Mouse (Mus musculus) hindbrain, embryonic 16.5 days (tissue): ENCODE results near the gene Fli1. TPM values are rescaled to one million over a fixed set of nuclear protein-coding genes. Genes with fewer than 3 reads are reported as not detected.

ENCODE experiments used
- ATAC-seq: fragments of 200-750 bp; cut with Nextera tagmentation; 2 replicates; pipeline ENCODE4 v1.8.0; 2017; ENCODE audit warnings: moderate TSS enrichment, moderate library complexity
- H3K27ac ChIP-seq: fragments of 300-500 bp; sonication (generic); 2 replicates; pipeline ENCODE4 v1.5.1; 2014; ENCODE audit warnings: low read depth, mild to moderate bottlenecking, control low read depth, low read length, moderate library complexity
- H3K27me3 ChIP-seq: fragments of 300-500 bp; sonication (generic); replicated peaks from 2 replicates; pipeline ENCODE4 v1.6.1; 2014; ENCODE audit warnings: low read length; ENCODE audit not compliant: control insufficient read depth, insufficient read depth
- H3K36me3 ChIP-seq: fragments of 300-500 bp; sonication (generic); 2 replicates; pipeline ENCODE4 v1.6.1; 2014; ENCODE audit warnings: mild to moderate bottlenecking, low read length, moderate library complexity, mixed read lengths; ENCODE audit not compliant: control insufficient read depth, insufficient read depth
- H3K4me1 ChIP-seq: fragments of 300-500 bp; sonication (generic); 2 replicates; pipeline ENCODE4 v1.6.1; 2014; ENCODE audit warnings: low read depth, low read length; ENCODE audit not compliant: control insufficient read depth, insufficient read depth
- H3K4me2 ChIP-seq: fragments of 300-500 bp; sonication (generic); 2 replicates; pipeline ENCODE4 v1.6.1; 2014; ENCODE audit warnings: mild to moderate bottlenecking, low read length, control low read depth, moderate library complexity
- H3K4me3 ChIP-seq: fragments of 300-500 bp; sonication (generic); 2 replicates; pipeline ENCODE4 v1.5.1; 2014; ENCODE audit warnings: mild to moderate bottlenecking, low read length, control low read depth, moderate library complexity
- H3K9ac ChIP-seq: fragments of 300-500 bp; sonication (generic); 2 replicates; pipeline ENCODE4 v1.6.1; 2014; ENCODE audit warnings: low read depth, mild to moderate bottlenecking, control low read depth, low read length, moderate library complexity
- H3K9me3 ChIP-seq: fragments of 300-500 bp; sonication (generic); 2 replicates; pipeline ENCODE4 v1.6.1; 2014; ENCODE audit warnings: mild to moderate bottlenecking, low read length, moderate library complexity; ENCODE audit not compliant: control insufficient read depth
- WGBS: fragments of 180-500 bp; shearing (Covaris S2); extraction: QIAGEN DNeasy Blood & Tissue Kit; methylation state at CpG from one replicate; pipeline ENCODE4 v1.1.7; 2014; 5-methylcytosine and 5-hydroxymethylcytosine counted together
- polyA plus RNA-seq: library from polyadenylated mRNA; unstranded; fragments of >200 nt; fragmentation: Nextera tagmentation; extraction: Ambion mirVana; gene quantifications from 2 replicates; pipeline ENCODE4 v1.2.1, GENCODE M21; 2015

The Fli1 gene
- polyA plus RNA-seq, 1 experiment from 2014 or later: 6.4 TPM

- no peaks in the 10 kb centered on the region for H3K27me3 ChIP-seq
- no peak overlapping the region for H3K4me2 ChIP-seq
- no peaks in the 10 kb centered on the region for H3K36me3 ChIP-seq
- no peak for ATAC-seq
- 85% methylated on average over 11 of the region's 11 CpGs for WGBS
- no peaks in the 10 kb centered on the region for H3K4me1 ChIP-seq
- H3K9ac ChIP-seq: no peak overlapping the region
- H3K27ac ChIP-seq: no peak overlapping the region
- no peak overlapping the region for H3K4me3 ChIP-seq
- no peaks in the 10 kb centered on the region for H3K9me3 ChIP-seq
Measured at GRCm38 (mm10) chr9:32502256-32503010, 40.2 kb downstream of the Fli1 start.

DNA sequence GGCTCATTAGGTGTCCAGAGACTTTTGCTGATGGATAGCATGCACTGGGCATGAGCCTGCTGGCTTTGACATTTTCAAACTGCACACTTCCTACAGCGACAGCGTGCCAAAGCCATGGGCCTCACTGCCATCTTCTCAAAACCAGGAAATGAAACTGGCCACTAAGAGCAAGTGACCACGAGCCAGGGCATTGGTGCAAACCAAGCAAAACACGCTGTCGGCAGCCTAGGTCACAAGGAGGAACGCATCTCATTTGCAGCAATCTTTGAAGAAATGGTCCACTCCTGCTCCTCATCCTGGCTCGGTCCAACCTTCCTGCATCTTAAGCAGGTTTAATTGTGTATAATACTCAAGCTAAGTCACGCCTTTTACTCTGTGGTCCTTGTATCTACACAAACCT is 41.8 kb downstream of the Fli1 start:
- no peak for ATAC-seq
- H3K27me3 ChIP-seq: no peaks in the 10 kb centered on the region
- H3K9ac ChIP-seq: no peak overlapping the region
- no peaks in the 10 kb centered on the region for H3K36me3 ChIP-seq
- no peaks in the 10 kb centered on the region for H3K9me3 ChIP-seq
- no peak overlapping the region for H3K4me3 ChIP-seq
- H3K4me2 ChIP-seq: no peak overlapping the region
- 87% methylated on average over 8 of the region's 8 CpGs for WGBS
- H3K4me1 ChIP-seq: no peaks in the 10 kb centered on the region
- no peak overlapping the region for H3K27ac ChIP-seq

DNA sequence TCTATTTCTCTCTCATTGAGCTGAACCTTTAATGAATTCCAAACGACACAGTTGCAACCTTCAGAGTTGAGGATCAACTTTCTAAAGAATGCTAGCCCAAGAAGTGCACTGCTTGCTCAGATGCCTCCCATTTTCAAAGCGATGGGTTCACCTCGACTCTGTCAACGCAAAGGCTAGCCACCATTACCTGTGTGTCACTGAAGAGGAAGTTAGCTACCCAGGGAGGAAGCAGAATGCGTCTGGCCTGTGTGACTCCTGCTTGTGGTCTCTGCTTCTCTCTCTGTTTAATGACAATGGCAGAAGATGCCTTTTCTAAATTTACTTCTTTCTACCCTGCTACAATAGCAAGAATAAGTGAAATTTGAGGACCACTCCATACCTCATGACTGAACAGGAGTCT is 42.6 kb downstream of the Fli1 start:
- ATAC-seq: no peak
- Histone ChIP-seq H3K27ac (no peak overlapping the region), H3K4me2 (no peak overlapping the region), H3K4me3 (no peak overlapping the region), H3K9ac (no peak overlapping the region), H3K9me3 (no peaks in the 10 kb centered on the region), H3K27me3 (no peaks in the 10 kb centered on the region), H3K36me3 (no peaks in the 10 kb centered on the region), H3K4me1 (peaks cover 2% of the 10 kb centered on the region; the same call in 1 of the 2 replicates)
- 85% methylated on average over 5 of the region's 5 CpGs for WGBS

DNA sequence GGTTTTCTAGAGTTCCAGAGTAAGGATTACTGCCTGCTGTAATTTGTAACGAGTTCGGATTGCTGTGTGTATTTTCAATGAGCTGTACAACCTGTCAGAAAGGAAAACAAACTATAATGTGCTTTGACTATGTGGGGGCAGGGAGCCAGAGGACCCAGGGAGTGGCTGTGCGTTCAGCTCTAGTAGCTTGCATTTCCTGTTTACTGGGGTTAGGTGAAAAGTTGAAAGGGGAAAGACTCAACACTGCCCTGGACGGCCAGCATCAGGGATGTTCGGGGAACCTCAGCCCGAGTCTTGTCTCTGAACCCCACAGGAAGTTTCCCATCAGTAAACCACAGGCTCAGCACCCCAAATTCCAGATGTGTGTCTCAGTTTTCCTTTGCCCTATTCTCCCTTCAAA is 43.2 kb downstream of the Fli1 start:
- H3K9ac ChIP-seq: no peak overlapping the region
- H3K4me2 ChIP-seq: no peak overlapping the region
- H3K36me3 ChIP-seq: no peaks in the 10 kb centered on the region
- peaks cover 2% of the 10 kb centered on the region; the same call in 1 of the 2 replicates for H3K4me1 ChIP-seq
- no peak overlapping the region for H3K27ac ChIP-seq
- 69% methylated on average over 6 of the region's 6 CpGs for WGBS
- no peak overlapping the region for H3K4me3 ChIP-seq
- no peaks in the 10 kb centered on the region for H3K9me3 ChIP-seq
- no peaks in the 10 kb centered on the region for H3K27me3 ChIP-seq
- ATAC-seq: no peak

DNA sequence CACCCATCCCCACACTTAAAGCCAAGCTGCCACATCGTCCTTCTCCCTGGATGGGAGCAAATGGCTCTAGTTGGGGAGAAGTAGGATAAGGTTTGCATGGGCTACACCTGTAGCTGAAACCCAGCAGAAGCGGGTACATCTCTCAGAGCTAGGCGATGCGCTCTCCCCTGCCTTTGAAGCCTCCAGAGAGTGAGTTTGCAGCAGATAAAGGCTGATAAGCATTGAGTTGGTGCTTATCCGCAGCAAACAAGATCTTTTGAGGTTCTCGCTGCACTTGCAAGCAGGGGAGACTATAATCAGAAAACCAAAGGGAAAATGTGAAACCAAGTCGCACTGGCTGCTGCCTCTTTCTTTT is 47.0 kb downstream of the Fli1 start:
- no peak overlapping the region for H3K9ac ChIP-seq
- no peak for ATAC-seq
- no peaks in the 10 kb centered on the region for H3K36me3 ChIP-seq
- H3K4me2 ChIP-seq: no peak overlapping the region
- H3K9me3 ChIP-seq: no peaks in the 10 kb centered on the region
- peaks cover 2% of the 10 kb centered on the region; the same call in 1 of the 2 replicates for H3K4me1 ChIP-seq
- 50% methylated on average over 7 of the region's 7 CpGs for WGBS
- H3K27me3 ChIP-seq: no peaks in the 10 kb centered on the region
- H3K27ac ChIP-seq: no peak overlapping the region
- no peak overlapping the region for H3K4me3 ChIP-seq

DNA sequence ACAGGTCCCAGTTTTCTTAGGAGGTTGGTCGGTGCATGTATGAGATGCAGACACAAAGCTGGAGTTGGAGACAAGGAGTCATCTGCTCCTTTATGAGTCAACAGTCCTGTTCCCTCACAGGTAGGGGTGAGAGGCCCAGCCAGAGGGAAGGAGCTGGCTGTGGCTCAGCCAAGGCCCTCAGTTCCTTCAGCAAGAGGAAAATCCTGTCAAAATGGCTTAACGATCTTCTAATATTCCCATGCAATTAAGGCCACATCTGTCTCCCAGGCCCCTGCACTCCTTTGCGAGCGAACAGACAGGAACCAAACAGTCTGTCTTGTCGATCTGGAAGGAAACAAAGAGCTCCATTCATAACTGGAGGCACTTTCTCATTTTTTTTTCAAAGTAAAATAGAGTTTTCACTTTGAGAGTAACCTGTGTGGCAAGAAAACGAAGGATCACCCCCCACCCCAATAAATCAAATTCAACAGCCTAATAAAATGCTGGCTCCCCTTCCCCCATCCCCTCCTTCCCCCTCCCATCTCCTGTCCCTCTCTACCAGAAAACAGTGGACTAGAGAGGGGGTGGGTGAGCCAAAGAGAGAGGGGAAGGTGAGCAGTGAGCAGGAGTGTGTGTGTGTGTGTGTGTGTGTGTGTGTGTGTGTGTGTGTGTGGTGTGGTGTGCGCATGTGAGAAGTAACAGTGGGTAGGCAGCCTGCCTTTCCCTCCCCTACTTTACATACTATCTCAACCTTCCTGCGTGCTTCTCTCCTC is 47.6 kb downstream of the Fli1 start:
- Histone ChIP-seq H3K27ac (no peak overlapping the region), H3K36me3 (no peaks in the 10 kb centered on the region), H3K4me2 (no peak overlapping the region), H3K9ac (no peak overlapping the region), H3K27me3 (no peaks in the 10 kb centered on the region), H3K4me1 (peaks cover 2% of the 10 kb centered on the region; the same call in 1 of the 2 replicates), H3K4me3 (no peak overlapping the region), H3K9me3 (no peaks in the 10 kb centered on the region)
- WGBS: 17% methylated on average over 8 of the region's 8 CpGs
- no peak for ATAC-seq

GRCm38 (mm10) chr9:32493588-32494423 is 48.9 kb downstream of the Fli1 start:
- no peak for ATAC-seq
- Histone ChIP-seq H3K9me3 (no peaks in the 10 kb centered on the region), H3K4me1 (peaks cover 2% of the 10 kb centered on the region; the same call in 1 of the 2 replicates), H3K36me3 (no peaks in the 10 kb centered on the region), H3K27ac (no peak overlapping the region), H3K4me2 (no peak overlapping the region), H3K27me3 (no peaks in the 10 kb centered on the region), H3K9ac (no peak overlapping the region), H3K4me3 (no peak overlapping the region)
- 93% methylated on average over 4 of the region's 4 CpGs for WGBS

DNA sequence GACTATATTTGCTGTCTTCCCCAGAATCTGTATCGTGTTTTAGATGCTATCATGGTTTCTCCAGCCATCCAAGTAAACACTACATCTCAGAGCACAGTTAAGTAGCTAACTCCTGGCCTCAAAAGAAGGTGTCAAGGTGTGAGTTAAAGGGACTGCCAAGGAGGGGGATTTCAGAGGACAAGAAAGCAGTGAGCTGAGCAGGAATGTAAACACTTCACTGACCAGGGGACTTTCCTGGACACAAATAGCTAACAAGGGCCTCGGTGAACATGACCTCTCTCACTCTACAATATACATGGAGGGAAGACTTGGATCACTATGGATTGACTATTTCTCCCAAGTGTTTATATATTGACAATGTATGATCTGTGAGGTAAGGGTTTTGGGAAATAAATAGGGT is 49.9 kb downstream of the Fli1 start:
- no peaks in the 10 kb centered on the region for H3K27me3 ChIP-seq
- no peak overlapping the region for H3K4me3 ChIP-seq
- no peak for ATAC-seq
- no peaks in the 10 kb centered on the region for H3K36me3 ChIP-seq
- no peaks in the 10 kb centered on the region for H3K9me3 ChIP-seq
- no peak overlapping the region for H3K9ac ChIP-seq
- no peak overlapping the region for H3K4me2 ChIP-seq
- H3K4me1 ChIP-seq: peaks cover 2% of the 10 kb centered on the region; the same call in 1 of the 2 replicates
- H3K27ac ChIP-seq: no peak overlapping the region
- WGBS: 86% methylated on average over 2 of the region's 2 CpGs

DNA sequence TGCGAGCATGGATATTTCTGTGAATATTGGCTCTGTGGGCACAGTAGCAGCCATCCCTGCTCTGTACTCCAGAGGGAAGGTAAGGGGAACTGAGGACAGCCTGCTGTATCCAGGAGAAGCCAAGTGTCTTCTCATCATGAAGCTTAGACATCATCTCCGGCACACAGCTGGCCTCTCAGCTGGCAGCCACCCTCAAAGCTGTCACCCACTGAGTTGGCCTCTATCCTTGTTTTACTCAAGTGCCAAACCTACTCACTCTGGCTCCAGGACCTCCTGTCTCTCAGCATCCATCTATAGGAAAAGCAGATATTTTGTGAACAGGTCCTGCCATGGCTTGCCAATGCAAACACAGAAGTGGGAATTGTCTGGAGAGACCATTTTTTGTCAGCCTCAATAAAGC is 51.2 kb downstream of the Fli1 start:
- Histone ChIP-seq H3K9ac (no peak overlapping the region), H3K36me3 (no peaks in the 10 kb centered on the region), H3K4me3 (no peak overlapping the region), H3K9me3 (no peaks in the 10 kb centered on the region), H3K27me3 (no peaks in the 10 kb centered on the region), H3K4me2 (no peak overlapping the region), H3K4me1 (peaks cover 2% of the 10 kb centered on the region; the same call in 1 of the 2 replicates), H3K27ac (no peak overlapping the region)
- no peak for ATAC-seq
- 72% methylated on average over 2 of the region's 2 CpGs for WGBS
